Mouse (Mus musculus): Measurements from ENCODE around the gene Psmb2.

Psmb2 gene

DNA sequence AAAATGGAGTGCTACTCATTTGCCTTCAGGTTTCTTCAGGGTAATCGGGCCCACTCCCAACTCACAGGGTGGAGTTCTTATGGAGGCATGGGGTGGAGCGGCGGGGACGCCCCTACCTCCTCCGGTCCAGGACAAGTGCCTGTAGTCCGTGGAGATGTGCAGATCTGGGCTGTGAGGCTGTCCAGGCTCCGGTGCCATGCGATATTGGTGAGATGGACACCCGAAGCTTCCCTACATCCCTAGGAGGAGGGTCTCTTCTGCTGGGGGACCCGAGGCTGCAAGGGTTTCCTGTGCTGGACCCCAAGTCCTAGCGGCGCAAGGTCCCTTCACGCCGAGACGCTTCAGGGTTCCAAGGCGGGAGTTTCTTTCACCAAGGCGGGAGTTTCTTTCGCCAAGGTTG, 54.7 kb downstream of the Psmb2 start:
- DNase-seq (ENCODE audit: low read depth, low spot score) = no peak

DNA sequence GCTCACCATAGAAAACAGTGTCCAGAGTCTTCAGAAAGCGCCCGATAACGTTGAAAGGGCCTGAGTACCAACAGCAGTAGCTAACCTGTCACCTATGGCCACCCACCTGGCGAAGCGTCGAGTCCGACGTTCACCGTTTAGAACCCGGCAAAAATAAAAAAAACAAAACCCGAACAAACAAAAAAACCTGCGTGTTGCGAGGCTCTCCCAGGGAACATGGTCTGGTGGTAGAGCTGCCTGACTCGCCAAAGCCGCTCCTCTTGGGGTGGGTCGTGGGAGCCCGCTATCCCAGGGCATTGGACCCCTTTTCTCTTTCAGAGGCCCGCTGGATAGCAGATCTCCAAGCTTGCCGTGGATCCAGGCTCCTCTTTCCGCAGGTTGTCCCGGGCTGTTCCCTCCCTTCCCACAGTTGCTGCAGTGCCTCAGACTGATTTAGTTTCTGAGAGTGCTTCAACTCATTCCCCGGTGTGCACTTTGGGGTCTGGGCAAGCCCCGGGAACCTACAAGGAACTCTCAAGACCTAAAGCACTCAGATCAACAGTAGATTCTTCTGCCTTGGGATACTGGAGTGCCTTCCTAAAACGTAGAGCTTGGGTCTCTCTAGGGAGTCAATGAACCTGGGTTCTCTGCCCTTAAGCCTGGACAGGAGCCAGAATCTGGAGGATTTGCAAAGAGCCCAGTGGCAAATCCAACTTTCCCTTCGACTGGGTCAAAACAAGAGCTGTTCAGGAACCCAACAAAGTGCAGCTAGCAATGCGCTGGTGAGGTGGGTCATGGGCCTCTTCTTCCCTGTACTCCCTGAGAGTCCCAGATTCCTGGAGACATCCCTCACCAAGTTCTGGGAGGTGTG, 55.3 kb downstream of the Psmb2 start:
- no peak for DNase-seq (ENCODE audit: low read depth, low spot score)

GRCm38 (mm10) chr4:126734001-126734603, 56.7 kb downstream of the Psmb2 start:
- DNase-seq (ENCODE audit: low read depth, low spot score) = no peak

DNA sequence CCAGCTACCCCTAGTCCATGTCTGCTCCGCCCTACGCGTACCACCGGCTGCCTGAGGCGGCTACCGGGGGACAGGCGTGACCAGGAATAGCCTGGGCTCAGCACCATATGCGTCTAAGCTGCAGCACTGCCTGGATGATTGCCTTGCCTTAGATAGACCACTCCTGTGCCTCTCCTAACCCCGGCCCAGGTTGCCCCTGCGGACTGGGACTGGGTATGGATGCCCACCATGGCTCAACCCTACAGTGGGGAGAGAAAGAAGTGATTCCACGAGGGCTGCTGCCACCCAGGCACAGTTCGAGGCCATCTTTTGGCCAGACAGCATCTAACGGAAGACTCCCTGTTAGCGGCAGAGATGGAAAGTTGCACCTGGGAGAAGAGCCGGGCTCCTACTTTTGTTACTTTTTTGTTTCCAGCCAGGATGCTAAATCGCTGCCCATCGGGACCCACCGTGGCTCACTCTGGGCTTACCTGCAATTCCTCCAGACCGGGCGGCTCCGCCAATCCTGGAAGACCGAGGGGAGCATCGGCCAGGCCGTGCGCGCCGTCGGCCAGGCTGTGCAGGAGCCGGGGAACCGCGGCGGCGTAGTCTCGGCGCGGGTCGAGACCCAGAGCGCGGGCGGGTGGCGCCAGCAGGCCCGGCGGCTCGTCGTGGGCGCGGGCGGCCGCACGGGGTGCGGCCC, 57.4 kb downstream of the Psmb2 start:
- no peak for DNase-seq (ENCODE audit: low read depth, low spot score)

GRCm38 (mm10) chr4:126735382-126736000, 58.1 kb downstream of the Psmb2 start:
- no peak for DNase-seq (ENCODE audit: low read depth, low spot score)

DNA sequence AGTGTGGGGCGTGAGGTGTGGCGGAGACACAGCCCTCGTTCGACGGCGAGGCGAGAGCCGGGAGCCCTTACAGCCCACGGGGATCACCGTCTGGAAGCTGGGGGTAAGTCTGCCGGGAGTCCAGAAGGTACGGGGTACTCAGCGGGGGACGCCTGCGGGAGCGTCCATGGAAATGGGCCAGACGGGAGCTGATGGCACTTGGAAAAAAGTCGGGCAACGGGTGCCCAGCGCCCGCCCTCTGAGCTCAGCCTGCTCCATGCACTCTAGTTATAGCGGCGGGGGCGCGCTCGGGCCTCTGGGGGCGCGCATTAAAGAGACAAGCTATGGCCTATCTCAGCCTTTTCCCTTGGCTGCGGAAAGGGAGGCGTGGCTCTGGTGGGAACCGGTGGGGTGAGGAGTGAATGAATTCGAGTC, 58.6 kb downstream of the Psmb2 start, which contains the start of gene Tfap2e:
Gene Tfap2e (minus strand): TSS at position 240 of the 414 bp plus-strand sequence.
- no peak for DNase-seq (ENCODE audit: low read depth, low spot score)

- DNase-seq (ENCODE audit: low read depth, low spot score) = no peak
These were observed 62.7 kb downstream of the Psmb2 start for GRCm38 (mm10) chr4:126739966-126740676.

- peak; percentile 54 for DNase-seq (ENCODE audit: low read depth, low spot score)
These were observed 64.0 kb downstream of the Psmb2 start for GRCm38 (mm10) chr4:126741448-126741847.

DNA sequence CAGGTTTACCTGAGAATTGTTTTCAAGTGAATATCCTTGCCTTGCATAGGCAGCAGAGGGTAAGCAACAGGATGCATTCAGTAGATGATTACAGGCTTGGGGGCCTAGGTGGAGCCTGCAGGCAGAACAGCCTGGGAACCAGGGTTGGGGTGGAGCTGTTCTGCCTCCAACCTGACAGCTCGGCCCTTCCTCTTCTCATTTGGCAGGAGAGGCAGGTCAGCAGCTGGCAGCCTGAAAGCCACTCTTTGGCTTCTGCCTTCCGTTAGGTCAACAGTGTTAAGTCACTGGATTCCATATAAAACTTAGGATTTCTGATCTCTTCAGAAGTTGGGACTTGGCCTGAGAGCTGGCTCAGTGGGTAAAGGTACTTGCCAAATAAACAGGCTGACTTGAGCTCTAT, 65.5 kb downstream of the Psmb2 start:
- DNase-seq (ENCODE audit: low read depth, low spot score) = no peak

GRCm38 (mm10) chr4:126743713-126744112, 66.3 kb downstream of the Psmb2 start:
- DNase-seq (ENCODE audit: low read depth, low spot score) = no peak

GRCm38 (mm10) chr4:126744831-126745230, 67.4 kb downstream of the Psmb2 start:
- DNase-seq (ENCODE audit: low read depth, low spot score) = no peak

DNA sequence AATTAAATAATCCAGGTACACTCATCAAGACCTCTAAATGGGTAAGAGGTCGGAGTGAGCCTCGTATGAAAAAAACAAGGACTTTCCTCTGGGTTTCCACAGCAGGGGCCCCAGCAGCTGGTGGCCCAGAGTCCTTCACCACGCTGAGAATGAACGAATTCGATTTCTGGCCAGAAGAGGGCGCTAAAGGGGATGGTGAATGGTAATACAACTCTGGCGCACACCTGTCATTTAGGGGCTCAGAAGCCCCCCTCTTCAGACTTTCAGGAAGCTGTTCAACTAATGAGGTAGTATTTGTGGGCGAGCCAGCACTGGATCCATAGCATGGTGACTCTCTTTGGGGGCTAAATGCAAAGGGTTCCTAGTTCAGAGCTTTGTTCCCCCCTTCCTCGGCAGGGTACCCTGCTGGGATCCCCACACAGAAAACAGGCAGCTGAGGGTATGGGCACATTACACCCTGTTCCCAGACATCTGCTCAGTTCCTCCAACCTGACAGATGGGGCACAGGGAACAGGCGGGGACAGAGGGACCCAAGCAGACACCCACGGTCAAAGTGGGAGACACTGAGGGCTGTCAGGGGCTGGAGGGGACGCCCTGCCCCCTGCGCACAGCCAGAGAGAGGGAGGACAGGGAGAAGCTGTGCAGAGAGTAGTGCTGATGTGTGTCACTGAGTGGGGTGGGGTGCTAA, 68.2 kb downstream of the Psmb2 start:
- DNase-seq (ENCODE audit: low read depth, low spot score) = no peak

DNA sequence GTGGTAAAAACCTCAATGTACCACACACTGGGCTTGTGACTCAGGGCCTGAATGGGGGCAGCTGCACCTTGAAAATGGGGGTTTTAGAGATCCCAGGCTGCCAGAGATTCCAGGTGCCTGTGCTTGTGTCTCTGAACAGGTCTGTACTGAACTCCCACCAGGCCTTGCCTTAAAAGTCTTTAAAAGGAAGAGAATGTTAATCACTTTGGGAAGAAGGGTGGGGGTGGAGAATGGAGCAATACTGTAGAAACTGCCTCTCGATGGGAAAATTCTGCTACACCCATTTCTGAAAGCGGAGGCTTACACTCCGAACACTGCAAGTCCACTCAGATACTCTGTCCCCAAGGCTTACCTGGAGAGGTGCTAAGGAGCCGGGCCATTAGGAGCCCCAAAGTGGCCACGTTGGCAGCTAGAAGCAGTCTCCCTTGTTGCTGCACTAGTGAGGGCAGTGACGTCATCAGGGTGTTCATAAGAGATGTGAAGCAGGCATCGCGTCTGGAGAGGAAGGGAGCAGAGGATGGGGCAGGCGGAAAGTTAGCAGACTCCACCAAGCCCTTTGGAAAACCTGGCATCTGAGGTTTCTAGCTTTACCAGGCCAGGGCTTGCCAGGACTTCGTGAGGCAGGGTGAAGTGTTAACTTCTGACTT, 68.9 kb downstream of the Psmb2 start:
- DNase-seq (ENCODE audit: low read depth, low spot score) = no peak

DNA sequence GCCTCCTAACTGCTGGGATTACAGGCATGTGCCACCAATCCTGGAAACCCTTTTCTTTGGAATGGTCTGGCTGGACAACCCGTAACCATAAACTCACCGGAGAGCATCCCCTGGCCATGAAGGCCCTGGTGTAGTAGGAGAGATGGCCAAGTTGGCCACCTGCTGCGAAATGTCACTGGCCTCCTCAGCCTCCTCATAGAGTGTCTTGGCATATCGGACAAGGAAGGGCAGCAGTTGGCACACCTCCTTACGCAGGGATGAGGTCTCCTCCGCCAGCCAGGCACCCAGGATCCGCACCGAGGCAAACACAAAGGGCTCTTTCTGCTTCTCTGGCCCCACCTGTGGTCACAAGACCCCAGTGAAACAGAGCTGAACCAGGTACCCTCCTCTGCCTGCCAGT, 71.0 kb downstream of the Psmb2 start:
- DNase-seq (ENCODE audit: low read depth, low spot score) = no peak

- DNase-seq (ENCODE audit: low read depth, low spot score) = no peak
These were observed 72.1 kb downstream of the Psmb2 start for GRCm38 (mm10) chr4:126749553-126749952.

DNA sequence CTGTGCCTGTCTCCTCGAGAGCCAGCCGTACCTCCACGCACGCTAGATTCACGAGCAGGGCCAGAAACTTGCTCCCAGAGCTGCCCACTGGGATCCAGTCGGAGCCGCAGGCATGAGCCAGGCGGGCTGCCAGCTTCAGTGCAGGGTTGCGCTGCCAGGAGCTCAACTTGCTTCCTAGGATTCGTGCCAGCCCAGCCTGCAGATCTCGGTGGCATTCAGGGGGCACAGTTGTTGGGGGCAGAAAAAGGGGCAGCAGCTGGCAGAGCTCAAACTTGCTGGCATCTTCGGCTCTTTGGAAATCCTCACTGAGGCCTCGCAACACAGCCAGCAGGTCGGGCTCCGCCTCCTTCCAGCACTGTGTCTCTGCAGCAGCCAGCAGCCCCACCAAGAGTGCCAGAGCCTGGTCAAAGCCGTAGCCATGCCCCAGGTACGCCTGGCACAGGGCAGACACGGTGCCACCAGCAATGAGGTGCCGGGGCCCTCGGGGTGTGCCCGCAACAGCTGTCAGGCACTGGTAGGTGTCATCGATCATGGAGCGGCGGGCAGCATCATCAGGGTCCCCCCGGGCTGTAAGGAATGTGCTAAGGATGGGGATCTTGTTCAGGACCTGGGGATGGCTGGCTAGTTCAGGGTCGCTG, 72.7 kb downstream of the Psmb2 start:
- DNase-seq (ENCODE audit: low read depth, low spot score) = peak; percentile 52

DNA sequence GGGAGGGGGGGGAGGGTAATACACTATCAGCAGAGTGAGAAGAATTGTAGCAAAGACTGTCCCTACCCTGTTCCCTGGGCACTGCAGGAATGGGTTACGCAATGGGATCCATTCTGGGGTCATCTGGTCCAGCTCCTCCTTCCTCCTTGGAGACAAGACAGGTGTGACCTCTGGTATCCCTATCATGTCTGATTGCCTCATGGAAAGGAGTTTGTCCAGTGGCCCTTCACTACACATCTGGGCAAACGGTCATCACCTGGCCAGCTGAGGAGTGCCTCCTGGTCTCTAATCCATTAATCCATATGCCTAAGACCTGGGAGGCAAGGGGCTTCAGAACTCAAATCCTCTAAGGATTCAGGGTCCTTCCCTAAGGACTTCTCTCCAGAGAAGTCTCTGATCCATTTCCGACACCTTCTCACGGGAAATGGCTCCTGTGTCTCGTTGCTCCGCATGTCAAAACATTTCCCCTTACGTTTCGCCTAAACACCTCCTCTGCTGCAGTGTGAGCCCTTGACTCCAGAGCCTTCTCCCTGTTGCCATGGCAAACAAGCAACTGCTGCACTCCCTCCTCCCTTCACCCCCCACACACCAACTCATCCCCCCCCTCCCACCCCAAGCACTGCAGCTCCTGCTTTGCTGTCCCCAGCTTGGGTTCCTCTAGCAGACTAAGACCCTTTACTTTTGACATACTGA, 73.6 kb downstream of the Psmb2 start:
- DNase-seq (ENCODE audit: low read depth, low spot score) = no peak

DNA sequence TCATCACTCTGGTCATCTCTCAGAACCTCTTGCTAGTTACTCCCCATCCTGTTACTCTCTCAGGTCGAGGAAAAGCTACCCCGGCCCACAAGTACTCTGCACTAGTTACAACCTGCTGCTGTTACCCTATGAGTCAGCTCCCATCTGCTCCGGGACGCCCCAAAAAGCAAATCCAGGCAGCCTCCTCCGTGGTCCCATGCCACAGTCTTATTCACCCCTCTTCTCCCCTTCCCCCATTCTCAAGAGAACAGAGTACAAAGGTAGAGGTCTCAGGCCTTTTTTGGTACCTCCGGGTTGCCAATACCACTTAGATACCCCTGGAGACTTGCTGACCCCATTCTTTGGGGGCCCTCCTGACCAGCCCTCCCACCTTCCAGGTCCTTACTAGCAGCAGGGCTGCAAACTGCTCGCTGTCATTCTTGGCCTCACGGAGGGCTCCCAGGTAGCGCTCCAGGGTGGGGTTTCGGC, 74.2 kb downstream of the Psmb2 start:
- no peak for DNase-seq (ENCODE audit: low read depth, low spot score)

DNA sequence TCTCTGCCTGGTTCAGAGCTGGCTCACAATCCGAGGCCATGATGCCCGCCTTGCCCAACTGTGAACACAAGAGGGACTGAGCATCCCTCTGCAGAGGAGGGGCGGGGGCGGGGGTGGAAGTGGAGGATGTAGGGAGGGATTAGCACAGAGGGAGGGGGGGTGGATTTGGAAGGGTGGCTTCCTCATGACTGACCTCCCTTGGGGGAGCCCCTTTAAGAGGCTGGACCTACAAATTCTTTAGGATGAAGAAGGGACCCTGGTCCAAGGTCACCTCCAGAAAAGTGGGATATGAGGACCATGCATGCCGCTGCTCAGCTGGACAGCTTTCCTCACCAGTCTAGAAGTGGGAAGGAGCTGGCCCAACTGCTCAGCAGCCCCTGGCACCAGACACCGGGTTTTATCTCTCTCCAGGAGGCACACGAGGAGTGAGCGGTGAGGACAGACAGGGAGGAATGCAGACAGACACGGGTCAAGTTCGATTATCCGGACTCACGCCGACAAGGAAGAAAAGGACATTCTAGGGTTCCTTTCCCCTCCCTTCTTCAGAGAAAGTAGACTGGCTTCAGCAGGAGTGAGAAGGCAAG, 74.7 kb downstream of the Psmb2 start:
- no peak for DNase-seq (ENCODE audit: low read depth, low spot score)

Data from skeletal muscle tissue, adult 2 months (tissue).